Mouse (Mus musculus) liver, postnatal 0 days (tissue): Measurements from ENCODE around the gene Olfr1442. TPM values are rescaled to one million over a fixed set of nuclear protein-coding genes. Genes with fewer than 3 reads are reported as not detected.
A peak's percentile ranks its signal among the peaks of the same experiment; 100 is the strongest.
"Not testable (repeated sequence)": the region's sequence is repeated elsewhere in the genome, so short reads cannot be mapped to it uniquely, and the experiment has no call there.

ENCODE experiments used
- ATAC-seq: fragments of 200-750 bp; cut with Nextera tagmentation; 2 replicates; pipeline ENCODE4 v1.8.0; 2017; ENCODE audit warnings: mild to moderate bottlenecking, moderate library complexity
- DNase-seq: peaks from one replicate; pipeline ENCODE4 v3.0.0-alpha.2; 2016
- H3K27ac ChIP-seq: fragments of 300-500 bp; sonication (generic); 2 replicates; pipeline ENCODE4 v1.5.1; 2014; ENCODE audit warnings: antibody characterized with exemption, moderate library complexity, mild to moderate bottlenecking, low read depth
- H3K27me3 ChIP-seq: fragments of 300-500 bp; sonication (generic); 2 replicates; pipeline ENCODE4 v1.6.1; 2014; ENCODE audit warnings: low read length, control low read depth, mixed read lengths; ENCODE audit not compliant: insufficient read depth
- H3K36me3 ChIP-seq: fragments of 300-500 bp; sonication (generic); replicated peaks from 2 replicates; pipeline ENCODE4 v1.6.1; 2014; ENCODE audit warnings: mild to moderate bottlenecking, control low read depth, low read length, moderate library complexity, mixed read lengths; ENCODE audit not compliant: insufficient read depth
- H3K4me1 ChIP-seq: fragments of 300-500 bp; sonication (generic); 2 replicates; pipeline ENCODE4 v1.6.1; 2014; ENCODE audit warnings: antibody characterized with exemption, mild to moderate bottlenecking, control low read depth; ENCODE audit not compliant: insufficient read depth
- H3K4me2 ChIP-seq: fragments of 300-500 bp; sonication (generic); 2 replicates; pipeline ENCODE4 v1.6.1; 2014; ENCODE audit warnings: low read depth, mild to moderate bottlenecking, low read length, moderate library complexity, mixed read lengths
- H3K4me3 ChIP-seq: fragments of 300-500 bp; sonication (generic); 2 replicates; pipeline ENCODE4 v1.5.1; 2014; ENCODE audit warnings: low read depth, low read length
- H3K9ac ChIP-seq: fragments of 300-500 bp; sonication (generic); replicated peaks from 2 replicates; pipeline ENCODE4 v1.6.1; 2014; ENCODE audit warnings: mild to moderate bottlenecking, moderate library complexity
- H3K9me3 ChIP-seq: fragments of 300-500 bp; sonication (generic); 2 replicates; pipeline ENCODE4 v1.6.1; 2016; ENCODE audit warnings: mild to moderate bottlenecking, control low read depth, low read length, mixed read lengths
- CTCF ChIP-seq: sonication (generic); IDR thresholded peaks from 2 replicates; pipeline ENCODE4 v1.5.1; 2016; ENCODE audit warnings: antibody characterized with exemption, low read depth
- EP300 ChIP-seq: IDR thresholded peaks from 2 replicates; pipeline ENCODE4 v1.6.1; 2016; ENCODE audit warnings: antibody characterized with exemption, low read depth, mild to moderate bottlenecking
- WGBS: fragments of 180-500 bp; shearing (Covaris S2); extraction: QIAGEN DNeasy Blood & Tissue Kit; methylation state at CpG from one replicate; pipeline ENCODE4 v1.1.7; 2014; ENCODE audit not compliant: insufficient replicate concordance; 5-methylcytosine and 5-hydroxymethylcytosine counted together
- polyA plus RNA-seq: library from polyadenylated mRNA; unstranded; fragments of >200 nt; fragmentation: Nextera tagmentation; extraction: Ambion mirVana; gene quantifications from 2 replicates; pipeline ENCODE4 v1.2.1, GENCODE M21; 2015

Gene Olfr1442
- polyA plus RNA-seq, 1 experiment from 2014 or later: not detected

- Histone ChIP-seq H3K9ac (no peak overlapping the region), H3K27me3 (no peaks in the 10 kb centered on the region), H3K4me3 (no peak overlapping the region), H3K36me3 (no peaks in the 10 kb centered on the region), H3K9me3 (no peaks in the 10 kb centered on the region), H3K4me1 (no peaks in the 10 kb centered on the region; the same call in 1 of the 2 replicates), H3K27ac (no peak overlapping the region), H3K4me2 (peak overlapping the region; percentile 42; the same call in 1 of the 2 replicates)
- ATAC-seq (no peak), DNase-seq (no peak)
- no peak for TF ChIP-seq CTCF
- TF ChIP-seq EP300: no peak
These were observed 26.0 kb downstream of the Olfr1442 start for GRCm38 (mm10) chr19:12696221-12696620.

- peak; percentile 13; the same call in 1 of the 2 replicates for ATAC-seq
- Histone ChIP-seq H3K9me3 (no peaks in the 10 kb centered on the region), H3K4me3 (no peak overlapping the region), H3K27ac (no peak overlapping the region), H3K4me2 (no peak overlapping the region), H3K36me3 (no peaks in the 10 kb centered on the region), H3K9ac (no peak overlapping the region), H3K27me3 (no peaks in the 10 kb centered on the region), H3K4me1 (no peaks in the 10 kb centered on the region)
- TF ChIP-seq EP300 (no peak), CTCF (no peak)
- DNase-seq: no peak
- WGBS: 62% methylated on average over 2 of the region's 2 CpGs
These were observed 38.2 kb downstream of the Olfr1442 start for GRCm38 (mm10) chr19:12708458-12708857.

- Histone ChIP-seq H3K4me1 (no peaks in the 10 kb centered on the region), H3K9ac (no peak overlapping the region), H3K9me3 (no peaks in the 10 kb centered on the region), H3K27me3 (no peaks in the 10 kb centered on the region), H3K36me3 (no peaks in the 10 kb centered on the region), H3K4me3 (no peak overlapping the region), H3K4me2 (no peak overlapping the region), H3K27ac (no peak overlapping the region)
- DNase-seq (no peak), ATAC-seq (no peak)
- TF ChIP-seq CTCF: no peak
- TF ChIP-seq EP300: no peak
These were observed 38.7 kb downstream of the Olfr1442 start for GRCm38 (mm10) chr19:12708986-12709385.

GRCm38 (mm10) chr19:12719189-12719588, 49.0 kb downstream of the Olfr1442 start:
- no peak overlapping the region for H3K27ac ChIP-seq
- no peaks in the 10 kb centered on the region for H3K9me3 ChIP-seq
- DNase-seq (no peak), ATAC-seq (no peak)
- no peak overlapping the region for H3K4me2 ChIP-seq
- no peaks in the 10 kb centered on the region for H3K4me1 ChIP-seq
- H3K9ac ChIP-seq: no peak overlapping the region
- H3K27me3 ChIP-seq: no peaks in the 10 kb centered on the region
- H3K4me3 ChIP-seq: no peak overlapping the region
- H3K36me3 ChIP-seq: no peaks in the 10 kb centered on the region
- WGBS: 70% methylated on average over 6 of the region's 6 CpGs
- TF ChIP-seq CTCF: no peak
- no peak for TF ChIP-seq EP300

GRCm38 (mm10) chr19:12720463-12720862, 50.2 kb downstream of the Olfr1442 start:
- Histone ChIP-seq H3K27ac (no peak overlapping the region), H3K36me3 (no peaks in the 10 kb centered on the region), H3K27me3 (no peaks in the 10 kb centered on the region), H3K9ac (no peak overlapping the region), H3K4me1 (no peaks in the 10 kb centered on the region), H3K4me3 (no peak overlapping the region), H3K4me2 (no peak overlapping the region), H3K9me3 (no peaks in the 10 kb centered on the region)
- 44% methylated on average over 2 of the region's 2 CpGs for WGBS
- TF ChIP-seq CTCF (no peak), EP300 (no peak)
- DNase-seq (no peak), ATAC-seq (no peak)

GRCm38 (mm10) chr19:12720919-12721318, 50.7 kb downstream of the Olfr1442 start:
- not testable (repeated sequence) for H3K27ac ChIP-seq, ATAC-seq, H3K4me2 ChIP-seq, H3K36me3 ChIP-seq, H3K4me3 ChIP-seq, H3K4me1 ChIP-seq, DNase-seq, H3K9me3 ChIP-seq, H3K9ac ChIP-seq, H3K27me3 ChIP-seq
- 69% methylated on average over 5 of the region's 5 CpGs for WGBS

- H3K4me1 ChIP-seq, H3K4me2 ChIP-seq, ATAC-seq, H3K27me3 ChIP-seq, H3K9me3 ChIP-seq, H3K4me3 ChIP-seq, H3K9ac ChIP-seq, H3K36me3 ChIP-seq, DNase-seq, H3K27ac ChIP-seq: not testable (repeated sequence)
- WGBS: 84% methylated on average over 7 of the region's 7 CpGs
These were observed 51.4 kb downstream of the Olfr1442 start for GRCm38 (mm10) chr19:12721596-12721995.
